Comparison of ENCODE assay signal across 22 mouse cellular contexts in the genomic region with DNA sequence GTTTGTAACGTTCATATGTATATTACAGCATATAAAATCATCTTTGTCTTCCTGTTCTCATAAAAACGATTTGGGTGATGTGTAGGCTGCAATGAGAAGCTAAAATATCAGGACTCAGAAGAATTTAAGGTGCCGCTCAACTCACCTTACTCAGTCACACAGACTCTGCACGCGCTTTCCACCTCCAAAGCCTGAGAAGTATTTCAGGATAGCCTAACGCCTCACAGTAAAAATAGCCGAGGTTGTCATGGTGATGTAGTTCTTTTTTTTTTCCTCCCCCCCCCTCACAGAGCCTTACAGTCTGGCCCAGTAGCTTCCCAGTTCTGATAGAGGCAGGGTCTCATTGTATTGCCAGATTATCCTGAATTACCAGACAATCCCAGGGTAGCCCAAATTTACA. TPM values are rescaled to one million over a fixed set of nuclear protein-coding genes. Genes with fewer than 3 reads are reported as not detected.
DNase-seq lines count a peak whose midpoint lies in the region; ATAC-seq and TF ChIP-seq lines count a peak whose summit lies in the region.
"Had no signal": no experiment of that assay in that cellular context is flagged by ENCODE, and none has a peak within 500 bp of the region (broad histone marks: within the 10 kb centered on the region; RNA-seq: fewer than 3 reads in every experiment).

No protein-coding gene starts in this region.

- DNase-seq in forebrain, postnatal 0 days: peak; percentile 69
- DNase-seq in forebrain, embryonic 14.5 days (ENCODE audit: low spot score): no peak
- DNase-seq in left cerebral cortex, postnatal 36 days (ENCODE audit: low spot score in 2 of 2): peak; percentile 44 to 49
- DNase-seq in right cerebral cortex, postnatal 4 days: peak; percentile 26
- no peak for DNase-seq in urinary bladder, adult 2 months (ENCODE audit: low spot score)
- no peak for DNase-seq in yolk sac, embryonic 10.5 days (ENCODE audit: low spot score)
- DNase-seq: adrenal gland, postnatal 25 days; cerebellum, adult 9-11 months; gastrocnemius, postnatal 10 days; heart, adult 18-20 months; kidney, adult 8-10 months; kidney, postnatal 25 days; liver, postnatal 0 days; lung, postnatal 14 days; thymus, postnatal 25 days had no signal

- no peaks in the 10 kb centered on the region for H3K4me1 ChIP-seq in forebrain, postnatal 0 days (ENCODE audit: insufficient read depth)
- no peaks in the 10 kb centered on the region for H3K4me1 ChIP-seq in forebrain, embryonic 14.5 days (ENCODE audit: control insufficient read depth, insufficient read depth, low read length)
- H3K4me1 ChIP-seq in cortical plate, adult 2 months (ENCODE audit: control insufficient read depth, insufficient read depth, low read length): peaks cover 3% of the 10 kb centered on the region
- H3K4me1 ChIP-seq in intestine, embryonic 15.5 days (replicated peaks): no peaks in the 10 kb centered on the region
- H3K4me1 ChIP-seq: forebrain, embryonic 13.5 days; limb, embryonic 15.5 days; neural tube, embryonic 13.5 days had no signal

- H3K9me3 ChIP-seq in forebrain, postnatal 0 days (ENCODE audit: low read length): no peaks in the 10 kb centered on the region
- H3K9me3 ChIP-seq in forebrain, embryonic 14.5 days (replicated peaks; ENCODE audit: control insufficient read depth, low read length): no peaks in the 10 kb centered on the region
- H3K9me3 ChIP-seq in intestine, embryonic 15.5 days: no peaks in the 10 kb centered on the region
- H3K9me3 ChIP-seq: forebrain, embryonic 13.5 days; limb, embryonic 15.5 days; neural tube, embryonic 13.5 days had no signal

- intact Hi-C loops in left cerebral cortex, postnatal 36 days (cut with DNase I): no loop called here

- no peak for TF ChIP-seq POLR2A in cortical plate, adult 2 months (IDR thresholded peaks at IDR 0.05; ENCODE audit: extremely low read depth, insufficient read depth, low read length)

- peak; percentile 80 for ATAC-seq in forebrain, postnatal 0 days
- ATAC-seq in forebrain, embryonic 14.5 days: no peak
- ATAC-seq in intestine, embryonic 15.5 days: no peak
- ATAC-seq: activated CD4-positive, CD25-positive, alpha-beta regulatory T cell, adult 4 months; forebrain, embryonic 13.5 days had no signal

- peak overlapping the region; percentile 51; the same call in 1 of the 2 replicates for H3K27ac ChIP-seq in forebrain, postnatal 0 days (ENCODE audit: low read depth, low read length)
- H3K27ac ChIP-seq in forebrain, embryonic 14.5 days (ENCODE audit: low read depth, low read length): no peak overlapping the region
- H3K27ac ChIP-seq in cortical plate, adult 2 months (ENCODE audit: insufficient read depth, low read length): peak overlapping the region; percentile 83
- H3K27ac ChIP-seq in intestine, embryonic 15.5 days: no peak overlapping the region
- H3K27ac ChIP-seq: forebrain, embryonic 13.5 days; limb, embryonic 15.5 days; neural tube, embryonic 13.5 days; stomach, postnatal 0 days had no signal

- 0 out of 2 replicates have a peak overlapping the region, but pooled peaks have one; percentile 4 for H3K4me3 ChIP-seq in forebrain, postnatal 0 days (ENCODE audit: low read depth, low read length)
- no peak overlapping the region for H3K4me3 ChIP-seq in forebrain, embryonic 14.5 days (ENCODE audit: low read depth, low read length)
- H3K4me3 ChIP-seq in cortical plate, adult 2 months (ENCODE audit: insufficient read depth, low read length): no peak overlapping the region
- H3K4me3 ChIP-seq in intestine, embryonic 15.5 days (replicated peaks): no peak overlapping the region
- H3K4me3 ChIP-seq: forebrain, embryonic 13.5 days; limb, embryonic 15.5 days; neural tube, embryonic 13.5 days had no signal

- WGBS in forebrain, postnatal 0 days: 47% methylated on average over 7 of the region's 7 CpGs
- WGBS in forebrain, embryonic 14.5 days: 65% methylated on average over 7 of the region's 7 CpGs
- 66% methylated on average over 7 of the region's 7 CpGs for WGBS in intestine, embryonic 15.5 days

- TF ChIP-seq CTCF in forebrain, postnatal 0 days (IDR thresholded peaks at IDR 0.05; ENCODE audit: low read depth): no peak
- no peak for TF ChIP-seq CTCF in cortical plate, adult 2 months (IDR thresholded peaks at IDR 0.05; ENCODE audit: extremely low read depth, insufficient read depth, low read length)

- no peak overlapping the region for H3K9ac ChIP-seq in forebrain, postnatal 0 days
- H3K9ac ChIP-seq in forebrain, embryonic 14.5 days (ENCODE audit: low read length): no peak overlapping the region
- H3K9ac ChIP-seq in intestine, embryonic 15.5 days: no peak overlapping the region
- H3K9ac ChIP-seq: forebrain, embryonic 13.5 days; limb, embryonic 15.5 days; liver, postnatal 0 days; neural tube, embryonic 13.5 days had no signal

- no peaks in the 10 kb centered on the region for H3K27me3 ChIP-seq in forebrain, postnatal 0 days (ENCODE audit: insufficient read depth, low read length)
- H3K27me3 ChIP-seq in forebrain, embryonic 14.5 days (replicated peaks; ENCODE audit: control insufficient read depth, insufficient read depth, low read length): no peaks in the 10 kb centered on the region
- H3K27me3 ChIP-seq in intestine, embryonic 15.5 days (replicated peaks): no peaks in the 10 kb centered on the region
- H3K27me3 ChIP-seq: limb, embryonic 15.5 days; neural tube, embryonic 13.5 days had no signal

- no peak overlapping the region for H3K4me2 ChIP-seq in forebrain, postnatal 0 days (ENCODE audit: low read depth)
- no peak overlapping the region for H3K4me2 ChIP-seq in forebrain, embryonic 14.5 days (ENCODE audit: low read length)
- no peak overlapping the region for H3K4me2 ChIP-seq in intestine, embryonic 15.5 days (replicated peaks)
- H3K4me2 ChIP-seq: forebrain, embryonic 13.5 days; limb, embryonic 15.5 days; neural tube, embryonic 13.5 days had no signal

- no peaks in the 10 kb centered on the region for H3K36me3 ChIP-seq in forebrain, postnatal 0 days (ENCODE audit: insufficient read depth)
- no peaks in the 10 kb centered on the region for H3K36me3 ChIP-seq in forebrain, embryonic 14.5 days (ENCODE audit: control insufficient read depth, insufficient read depth, low read length)
- H3K36me3 ChIP-seq in intestine, embryonic 15.5 days: no peaks in the 10 kb centered on the region
- H3K36me3 ChIP-seq: limb, embryonic 15.5 days; neural tube, embryonic 13.5 days had no signal

RNA-seq across cellular contexts. Expression of a gene that starts 6.0 kb away (rescaled TPM):
- total RNA-seq in forebrain, postnatal 0 days (2014; rRNA removed): 48.5 and 49.1 TPM in 2 replicates
- polyA plus RNA-seq in forebrain, postnatal 0 days (2015; fragmentation: Nextera tagmentation; extraction: Ambion mirVana): 44.3 and 47.7 TPM in 2 replicates
- 57.4 and 60.6 TPM in 2 replicates for polyA plus RNA-seq in forebrain, embryonic 14.5 days (2014; fragmentation: Nextera tagmentation; extraction: Ambion mirVana)
- 57.3 and 61.5 TPM in 2 replicates for polyA plus RNA-seq in cortical plate, adult 2 months (2012; rRNA removed)
- total RNA-seq in left cerebral cortex, postnatal 36 days (2021): 10 to 100 TPM; 52.6 to 58.6 TPM
- 45.3 and 50.5 TPM in 2 replicates for polyA plus RNA-seq in urinary bladder, adult 2 months (2012; rRNA removed)
- 36.2 and 40.2 TPM in 2 replicates for polyA plus RNA-seq in intestine, embryonic 15.5 days (2015; fragmentation: Nextera tagmentation; extraction: Ambion mirVana)

RNA-seq across cellular contexts. Expression of a gene that starts 7.4 kb away (rescaled TPM):
- 42.8 and 47.4 TPM in 2 replicates for total RNA-seq in forebrain, postnatal 0 days (2014; rRNA removed)
- polyA plus RNA-seq in forebrain, postnatal 0 days (2015; fragmentation: Nextera tagmentation; extraction: Ambion mirVana): 23.0 and 26.1 TPM in 2 replicates
- 23.8 and 29.9 TPM in 2 replicates for polyA plus RNA-seq in forebrain, embryonic 14.5 days (2014; fragmentation: Nextera tagmentation; extraction: Ambion mirVana)
- polyA plus RNA-seq in cortical plate, adult 2 months (2012; rRNA removed): 26.1 and 30.7 TPM in 2 replicates
- 100 to 1,000 TPM; 108 to 116 TPM for total RNA-seq in left cerebral cortex, postnatal 36 days (2021)
- polyA plus RNA-seq in urinary bladder, adult 2 months (2012; rRNA removed): 9.5 and 13.8 TPM in 2 replicates
- 12.1 TPM in 2 replicates for polyA plus RNA-seq in intestine, embryonic 15.5 days (2015; fragmentation: Nextera tagmentation; extraction: Ambion mirVana)

Comparison
In these comparisons a context has a peak if more than half of its experiments do, and no peak if none do; other contexts are left out.
1. DNase-seq: peak in forebrain, postnatal 0 days (single experiment), left cerebral cortex, postnatal 36 days (2 of 2) and right cerebral cortex, postnatal 4 days (single experiment); none in forebrain, embryonic 14.5 days (single experiment), urinary bladder, adult 2 months (single experiment) and yolk sac, embryonic 10.5 days (single experiment).
2. H3K27ac ChIP-seq: peak in forebrain, postnatal 0 days (single experiment) and cortical plate, adult 2 months (single experiment); none in forebrain, embryonic 14.5 days (single experiment) and intestine, embryonic 15.5 days (single experiment).